Mouse (Mus musculus) kidney, postnatal 25 days (tissue): Measurements from ENCODE around the gene Degs1.
"Not testable (repeated sequence)": the region's sequence is repeated elsewhere in the genome, so short reads cannot be mapped to it uniquely, and the experiment has no call there.

Experiments
- DNase-seq, 2 experiments: peaks; one replicate each; pipeline ENCODE4 v3.0.0; 2021; ENCODE audit warnings: mixed read lengths in 2 of 2

Degs1 gene

GRCm38 (mm10) chr1:182282091-182283075, at the start of gene Degs1:
TSS of gene Degs1 (minus strand) at chr1:182282804.
- peak; percentile 94 to 95 for DNase-seq

GRCm38 (mm10) chr1:182325919-182326318, 43.3 kb upstream of the Degs1 start:
- DNase-seq, result no peak

DNA sequence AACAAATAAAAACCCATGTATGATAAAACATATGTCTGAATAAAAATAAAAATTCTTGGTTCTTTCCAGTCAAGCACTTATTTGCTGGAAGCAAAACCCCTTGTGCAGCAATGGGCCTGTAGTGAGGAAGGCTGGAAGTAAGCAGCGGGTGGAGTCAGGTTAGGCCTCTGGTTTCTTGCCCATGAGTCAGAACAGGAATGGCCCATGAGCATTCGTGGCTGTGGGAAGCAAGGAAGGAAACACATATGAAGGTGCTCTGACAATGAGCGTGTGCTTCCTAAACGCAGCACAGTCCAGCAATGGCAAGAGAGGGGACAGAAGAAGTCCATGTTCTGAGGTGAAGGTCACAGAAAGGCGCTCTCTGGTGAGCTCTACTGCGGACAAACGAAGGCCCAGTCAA, 41.9 kb upstream of the Degs1 start:
- no peak for DNase-seq

- DNase-seq, result no peak
Observed at GRCm38 (mm10) chr1:182323139-182323538, 40.5 kb upstream of the Degs1 start.

DNA sequence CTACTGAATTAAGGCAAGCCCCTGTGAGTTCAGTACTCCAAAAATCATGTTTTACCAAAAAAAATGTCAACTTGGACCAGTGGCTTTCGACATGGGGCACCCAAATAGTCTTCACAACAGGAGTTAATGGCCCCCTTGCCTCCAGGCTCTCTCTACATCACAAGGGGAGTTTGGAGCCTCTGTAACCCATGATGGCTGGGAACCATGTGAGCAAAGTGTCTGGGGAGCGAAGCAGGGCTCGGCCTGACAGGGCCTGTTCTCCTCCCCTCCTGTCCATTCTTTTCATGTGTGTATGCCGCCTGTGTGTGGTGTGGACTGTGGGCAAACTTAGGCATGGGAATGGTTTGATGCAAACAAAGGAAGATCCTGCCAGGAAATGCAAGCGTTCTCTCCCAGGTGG, 31.6 kb upstream of the Degs1 start:
- no peak for DNase-seq

GRCm38 (mm10) chr1:182313181-182313580, 30.6 kb upstream of the Degs1 start:
- DNase-seq, result no peak

DNA sequence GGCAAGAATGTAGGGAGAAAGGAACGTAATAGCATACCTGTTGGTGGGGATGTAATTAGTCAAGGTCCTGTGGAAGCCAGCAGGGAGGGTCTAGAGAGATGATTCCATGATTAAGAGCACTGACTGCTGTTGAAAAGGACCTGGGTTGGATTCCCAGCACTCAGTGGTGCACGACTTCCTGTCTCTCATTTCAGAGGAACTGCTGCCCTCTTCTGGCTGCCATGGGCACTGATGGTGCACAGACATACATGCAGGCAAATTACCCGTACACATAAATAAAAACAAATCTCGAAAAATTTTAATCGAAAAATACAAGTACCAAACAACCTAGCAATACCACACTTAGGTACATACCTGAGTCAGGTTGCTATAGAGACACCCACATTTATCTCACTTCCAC, 28.8 kb upstream of the Degs1 start:
- peak in 1 of 2 experiments; percentile 12 for DNase-seq

DNA sequence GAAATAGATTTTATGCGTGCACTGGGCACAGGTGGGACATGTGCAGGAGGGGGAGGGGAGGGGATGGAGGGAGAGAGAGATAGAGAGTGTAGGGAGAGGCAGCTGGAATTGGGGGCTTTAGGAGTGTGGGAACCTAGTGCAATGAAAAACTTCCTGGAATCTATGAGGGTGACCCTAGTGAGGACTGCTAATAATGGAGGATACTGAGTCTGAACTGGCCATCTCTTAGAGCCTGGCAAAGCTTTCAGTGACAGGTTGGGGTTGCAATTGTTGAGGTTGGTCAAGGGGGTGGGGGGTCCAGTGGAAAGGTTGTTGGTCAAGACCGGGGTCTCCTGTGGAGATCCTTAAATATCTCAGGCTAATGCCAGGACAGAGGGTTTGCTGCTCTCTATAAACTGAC, 27.7 kb upstream of the Degs1 start:
- no peak for DNase-seq

- no peak for DNase-seq
Observed at GRCm38 (mm10) chr1:182309403-182309802, 26.8 kb upstream of the Degs1 start.

DNA sequence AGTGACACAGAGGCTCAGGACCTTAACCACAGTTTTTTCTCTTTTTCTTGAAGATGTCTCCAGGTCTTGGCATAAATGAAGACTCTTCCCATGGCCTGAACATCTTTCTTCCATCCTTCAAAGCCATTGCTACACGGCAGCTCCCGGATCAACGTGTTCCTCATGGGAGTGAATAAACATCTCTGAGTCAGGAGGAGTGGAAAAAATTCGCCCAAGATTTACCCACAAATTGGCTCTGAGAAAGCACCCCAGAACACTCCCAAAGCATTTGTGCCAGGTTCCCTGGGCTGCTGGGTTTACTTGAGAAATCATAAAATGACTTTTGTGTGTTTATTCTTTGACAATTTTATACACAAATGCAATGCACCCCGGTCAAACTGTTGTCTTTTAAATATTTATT, 20.3 kb upstream of the Degs1 start:
- no peak for DNase-seq

GRCm38 (mm10) chr1:182302176-182302870, 19.7 kb upstream of the Degs1 start:
- no peak for DNase-seq

DNA sequence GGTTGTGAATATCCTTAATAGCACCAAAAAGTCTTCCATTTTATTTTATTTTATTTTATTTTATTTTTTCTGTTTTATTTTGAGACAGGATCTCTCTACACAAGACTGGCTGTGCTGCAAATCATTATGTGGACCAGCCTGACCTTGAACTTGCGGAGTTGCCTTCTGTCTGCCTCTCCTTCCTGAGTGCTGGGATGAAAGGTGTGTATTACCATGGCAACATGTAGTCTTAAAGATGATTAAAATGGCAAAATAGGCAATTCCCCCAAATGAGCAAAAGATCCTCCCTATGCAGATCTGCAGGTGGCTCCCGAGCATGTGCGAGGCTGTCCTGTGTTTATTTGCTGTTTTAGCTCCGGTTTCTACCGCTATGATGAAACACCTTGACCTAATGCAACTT, 15.2 kb upstream of the Degs1 start:
- DNase-seq, result no peak

DNA sequence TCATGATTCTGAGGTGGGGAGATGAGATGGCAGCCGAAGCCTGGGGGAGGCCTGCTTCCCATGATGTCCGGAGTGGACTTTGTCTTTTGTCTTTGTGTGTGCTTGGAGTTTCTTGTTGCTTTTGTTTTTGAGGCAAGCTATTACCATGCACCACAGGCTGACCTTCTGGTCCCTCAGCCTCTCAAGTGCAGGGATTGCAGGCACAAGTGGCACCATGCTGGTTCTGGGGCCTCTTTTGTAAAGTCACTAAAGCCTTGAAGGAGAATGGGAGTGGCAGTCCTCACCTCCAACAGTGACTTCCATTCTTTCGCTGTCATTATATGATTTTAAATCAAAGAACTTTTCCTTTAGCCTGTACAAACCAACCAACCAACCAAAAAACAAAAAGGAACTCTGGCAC, 14.6 kb upstream of the Degs1 start:
- no peak for DNase-seq

- DNase-seq, result no peak
Observed at GRCm38 (mm10) chr1:182296816-182297215, 14.2 kb upstream of the Degs1 start.

GRCm38 (mm10) chr1:182296141-182296540, 13.5 kb upstream of the Degs1 start:
- DNase-seq, result no peak

DNA sequence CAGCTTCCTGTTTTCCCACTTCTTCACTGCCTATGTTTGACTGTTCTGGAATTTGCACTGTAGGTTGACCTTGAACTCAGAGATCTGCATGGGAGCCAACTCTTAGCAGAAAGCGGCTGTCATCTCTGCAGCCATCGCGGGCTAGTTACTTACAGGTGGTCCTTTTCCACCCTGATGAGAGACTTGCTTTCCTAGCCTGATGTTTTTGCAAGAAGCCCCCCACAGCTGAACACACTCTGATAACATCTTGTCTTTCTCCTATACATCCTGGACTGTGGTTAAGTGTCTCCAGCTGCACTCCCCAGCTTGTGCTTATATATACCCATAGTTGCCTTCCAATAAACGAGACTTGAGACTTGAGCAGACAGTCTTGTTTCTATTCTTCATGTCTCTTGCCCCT, 9.7 kb upstream of the Degs1 start:
- no peak for DNase-seq

GRCm38 (mm10) chr1:182290741-182291140, 8.1 kb upstream of the Degs1 start:
- not testable (repeated sequence) for DNase-seq

DNA sequence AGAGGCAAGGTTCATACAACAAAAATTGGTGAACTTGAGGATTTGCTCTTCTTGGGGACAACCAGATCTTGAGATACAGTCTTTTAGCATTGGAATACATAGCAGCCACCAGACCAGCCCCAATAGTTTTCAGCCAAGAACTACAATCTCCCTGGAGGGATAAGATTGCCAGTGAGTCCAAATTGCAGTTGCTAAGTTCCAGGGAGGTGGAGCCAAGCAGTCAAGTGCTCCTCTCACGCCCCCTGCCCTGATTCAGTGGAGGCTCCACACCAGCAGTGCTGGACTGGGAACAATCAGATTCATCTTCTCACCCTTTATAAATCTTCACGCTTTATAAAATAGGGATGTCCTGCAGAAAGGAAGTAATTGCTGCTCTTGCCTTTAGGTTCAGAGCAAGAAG, 7.2 kb upstream of the Degs1 start:
- no peak for DNase-seq

GRCm38 (mm10) chr1:182288601-182289000, 6.0 kb upstream of the Degs1 start:
- DNase-seq, result no peak

DNA sequence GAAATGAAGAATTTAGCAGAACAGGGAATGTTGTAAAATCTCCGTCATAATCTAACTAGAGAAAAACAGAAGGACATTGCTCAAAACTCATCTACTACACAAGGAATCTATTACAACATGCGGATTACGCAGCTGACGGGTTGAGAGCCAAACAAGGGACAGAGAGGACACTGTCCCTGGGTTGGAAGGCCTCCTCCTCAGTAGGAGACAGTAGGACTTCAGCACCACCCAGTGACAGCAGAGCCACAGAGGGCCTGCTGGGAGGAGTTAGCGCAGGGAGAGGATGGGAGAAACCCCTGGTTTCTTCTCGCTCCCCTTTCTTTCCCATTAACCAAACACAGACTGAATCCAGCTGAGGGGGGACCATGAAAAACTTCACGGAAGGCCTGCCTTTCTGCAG, 5.2 kb upstream of the Degs1 start:
- peak in 1 of 2 experiments; percentile 49 for DNase-seq

DNA sequence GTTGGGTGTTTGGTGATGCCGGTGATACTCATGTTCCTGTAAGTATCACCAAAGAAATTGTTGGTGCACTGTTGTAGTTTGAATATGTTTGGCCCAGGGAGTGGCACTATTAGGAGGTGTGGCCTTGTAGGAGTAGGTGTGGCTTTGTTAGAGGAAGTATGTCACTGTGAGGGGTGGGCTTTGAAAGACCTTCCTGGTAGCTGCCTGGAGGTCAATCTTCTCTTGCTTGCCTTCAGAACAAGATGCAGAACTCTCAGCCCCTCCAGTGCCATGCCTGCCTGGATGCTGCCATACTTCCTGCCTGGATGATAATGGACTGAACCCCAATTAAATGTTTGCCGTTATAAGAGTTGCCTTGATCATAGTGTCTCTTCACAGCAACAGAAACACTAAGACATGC, 2.2 kb upstream of the Degs1 start:
- DNase-seq, result no peak

DNA sequence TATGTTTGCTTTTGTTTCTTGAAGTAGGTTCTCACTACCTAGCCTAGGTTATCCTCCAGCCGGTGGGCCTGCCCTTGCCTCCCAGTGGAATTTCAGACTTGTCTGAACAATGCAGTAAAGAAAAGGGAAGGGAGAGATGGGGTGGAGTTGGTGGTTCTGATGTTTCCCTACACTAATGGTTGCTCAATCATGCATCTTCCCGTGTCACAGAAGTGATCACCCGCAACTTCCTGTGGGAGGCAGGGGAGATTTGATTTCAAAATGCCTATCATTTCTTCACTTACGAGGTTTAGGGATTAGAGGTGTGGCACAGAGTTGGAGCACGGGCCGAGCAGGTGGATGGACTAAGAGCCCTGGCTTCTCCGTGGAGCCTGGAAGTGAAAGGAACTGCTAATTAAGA, 627 bp upstream of the Degs1 start:
- no peak for DNase-seq

DNA sequence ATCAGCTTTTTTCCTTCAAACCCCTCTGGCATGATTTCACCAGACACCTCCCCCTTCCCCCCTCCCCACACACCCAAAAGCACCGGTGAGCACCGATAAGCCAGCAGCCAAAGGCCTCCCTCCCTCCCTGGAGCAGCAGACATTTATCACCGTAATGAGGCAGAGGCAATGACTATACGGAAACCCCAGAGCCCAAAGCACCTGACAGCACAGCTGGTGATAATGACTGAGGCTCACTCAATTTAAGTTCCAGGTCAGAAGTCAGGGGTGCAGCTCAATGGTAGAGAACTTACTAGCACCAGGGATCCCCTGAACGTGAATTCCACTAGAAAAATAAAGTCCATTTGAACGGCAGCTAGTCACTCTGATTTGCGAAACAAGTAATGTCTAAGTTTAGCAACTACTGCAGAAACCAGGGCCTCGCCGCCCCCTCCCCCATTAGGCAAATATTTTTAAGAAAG, 1.3 kb downstream of the Degs1 start:
- peak in 1 of 2 experiments; percentile 30 for DNase-seq

GRCm38 (mm10) chr1:182280577-182280976, 2.0 kb downstream of the Degs1 start:
- DNase-seq, result peak in 1 of 2 experiments; percentile 48
